Mouse (Mus musculus): ENCODE measurements around the gene Pfn5. TPM values are rescaled to one million over a fixed set of nuclear protein-coding genes. Genes with fewer than 3 reads are reported as not detected.
"Not testable (repeated sequence)": the region's sequence is repeated elsewhere in the genome, so short reads cannot be mapped to it uniquely, and the experiment has no call there.

Pfn5 gene
- not detected in 2 replicates for polyA plus RNA-seq (2015; fragmentation: Nextera tagmentation; extraction: Ambion mirVana)

GRCm38 (mm10) chrX:95557887-95558286 is at the start of gene Pfn5, which contains the start of gene Asb12:
Gene Pfn5 (plus strand): TSS chrX:95558104.
Gene Asb12 (minus strand): TSS chrX:95557987.
- H3K36me3 ChIP-seq: no peaks in the 10 kb centered on the region
- WGBS: 75% methylated on average over 2 of the region's 2 CpGs

DNA sequence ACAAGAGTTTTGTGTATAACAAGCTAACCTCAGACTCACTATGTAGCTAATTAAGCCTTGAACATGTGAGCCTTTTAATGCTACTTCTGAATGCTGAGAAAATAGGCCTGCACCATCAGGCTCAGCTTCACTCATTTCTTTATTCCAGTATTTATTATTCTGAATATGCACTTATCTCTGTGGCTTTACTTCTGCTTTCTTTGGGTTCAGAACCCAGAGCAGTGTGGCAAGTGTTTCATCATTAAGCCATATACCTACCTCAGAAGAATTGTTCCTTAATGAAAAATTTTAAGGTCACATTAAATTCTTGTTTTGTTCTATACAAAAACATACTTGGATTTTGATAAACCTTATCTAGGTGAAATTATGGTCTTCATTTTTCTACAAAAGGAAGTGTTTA is 34.0 kb upstream of the Pfn5 start:
- no peaks in the 10 kb centered on the region for H3K27me3 ChIP-seq
- no peaks in the 10 kb centered on the region for H3K9me3 ChIP-seq
- H3K4me3 ChIP-seq: no peak overlapping the region
- H3K36me3 ChIP-seq: no peaks in the 10 kb centered on the region
- H3K4me2 ChIP-seq: no peak overlapping the region
- no peak overlapping the region for H3K9ac ChIP-seq
- no peak for ATAC-seq (ENCODE audit: insufficient number of reproducible peaks, low FRiP score, low TSS enrichment, low read depth)
- no peak overlapping the region for H3K27ac ChIP-seq
- H3K4me1 ChIP-seq: no peaks in the 10 kb centered on the region

More at GRCm38 (mm10) chrX:95557887-95558286, at the start of gene Pfn5, which contains the start of gene Asb12:
- no peak within 1 kb of the TSS for H3K4me2 ChIP-seq
- ATAC-seq (ENCODE audit: insufficient number of reproducible peaks, low FRiP score, low TSS enrichment, low read depth): no peak
- H3K9ac ChIP-seq: no peak within 1 kb of the TSS
- H3K9me3 ChIP-seq: no peaks in the 10 kb centered on the region
- no peak within 1 kb of the TSS for H3K4me3 ChIP-seq
- no peaks in the 10 kb centered on the region for H3K27me3 ChIP-seq
- H3K4me1 ChIP-seq: no peaks in the 10 kb centered on the region
- H3K27ac ChIP-seq: no peak within 1 kb of the TSS

DNA sequence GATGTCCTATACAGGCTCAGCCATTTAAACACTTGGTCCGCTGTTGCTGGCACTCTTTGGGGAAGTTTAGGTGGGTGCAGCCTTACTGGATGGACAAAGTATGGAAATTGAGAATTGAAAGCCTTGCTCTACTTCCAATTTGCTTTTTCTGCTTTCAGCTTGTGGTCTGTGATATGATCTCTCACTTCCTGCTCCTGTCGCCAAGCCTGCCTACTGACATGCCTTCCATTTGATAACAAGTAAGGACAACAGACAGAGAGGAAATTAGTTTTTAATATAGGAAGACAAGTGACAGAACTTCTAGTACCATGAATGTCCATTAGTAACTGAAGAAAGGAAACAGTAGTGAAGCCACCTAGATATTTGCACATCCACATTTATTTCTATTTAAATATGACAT is 32.7 kb upstream of the Pfn5 start:
- 87% methylated on average over 2 of the region's 2 CpGs for WGBS
- Histone ChIP-seq H3K4me3 (no peak overlapping the region), H3K36me3 (no peaks in the 10 kb centered on the region), H3K4me1 (no peaks in the 10 kb centered on the region), H3K4me2 (no peak overlapping the region), H3K9me3 (no peaks in the 10 kb centered on the region), H3K27me3 (no peaks in the 10 kb centered on the region), H3K9ac (no peak overlapping the region), H3K27ac (no peak overlapping the region)
- no peak for ATAC-seq (ENCODE audit: insufficient number of reproducible peaks, low FRiP score, low TSS enrichment, low read depth)

DNA sequence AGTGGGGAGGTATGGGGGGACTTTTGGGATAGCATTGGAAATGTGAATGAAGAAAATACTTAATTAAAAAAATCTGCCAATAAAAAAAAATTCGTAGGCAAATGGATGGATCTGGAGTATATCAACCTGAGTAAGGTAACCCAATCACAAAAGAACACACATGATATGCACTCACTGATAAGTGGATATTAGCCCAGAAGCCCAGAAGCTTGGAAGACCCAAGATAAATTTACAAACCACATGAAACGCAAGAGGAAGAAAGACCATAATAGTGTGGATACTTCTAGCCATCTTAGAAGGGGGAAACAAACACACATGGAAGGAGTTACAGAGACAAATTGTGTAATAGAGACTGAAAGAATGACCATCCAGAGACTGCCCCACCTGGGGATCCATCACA is 22.4 kb upstream of the Pfn5 start:
- H3K4me2 ChIP-seq; H3K27me3 ChIP-seq; H3K27ac ChIP-seq; H3K36me3 ChIP-seq; H3K4me1 ChIP-seq; H3K9me3 ChIP-seq; H3K4me3 ChIP-seq; ATAC-seq (ENCODE audit: insufficient number of reproducible peaks, low FRiP score, low TSS enrichment, low read depth); H3K9ac ChIP-seq: not testable (repeated sequence)
- 73% methylated on average over 2 of the region's 2 CpGs for WGBS

DNA sequence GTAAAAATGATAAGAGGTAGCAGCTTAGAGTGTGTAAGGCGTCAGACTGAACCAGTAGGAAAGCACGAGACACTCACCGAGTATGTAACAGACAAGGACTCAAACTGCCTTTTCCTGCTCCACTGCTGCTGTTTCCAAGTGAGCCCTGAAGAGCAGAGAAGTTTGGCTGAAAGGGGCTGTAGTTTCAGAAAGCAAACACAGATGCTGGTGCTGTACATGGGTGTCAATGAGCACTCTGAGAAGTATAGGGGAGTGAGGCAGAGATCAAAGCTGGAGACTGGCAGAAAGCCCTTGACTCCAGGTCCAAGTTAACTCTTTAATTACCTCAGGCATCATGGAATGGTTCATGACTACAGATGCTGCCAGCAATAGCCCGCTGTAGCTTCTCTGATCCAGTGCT is 3.6 kb upstream of the Pfn5 start:
- no peak overlapping the region for H3K27ac ChIP-seq
- WGBS: 67% methylated on average over 4 of the region's 4 CpGs
- no peaks in the 10 kb centered on the region for H3K36me3 ChIP-seq

DNA sequence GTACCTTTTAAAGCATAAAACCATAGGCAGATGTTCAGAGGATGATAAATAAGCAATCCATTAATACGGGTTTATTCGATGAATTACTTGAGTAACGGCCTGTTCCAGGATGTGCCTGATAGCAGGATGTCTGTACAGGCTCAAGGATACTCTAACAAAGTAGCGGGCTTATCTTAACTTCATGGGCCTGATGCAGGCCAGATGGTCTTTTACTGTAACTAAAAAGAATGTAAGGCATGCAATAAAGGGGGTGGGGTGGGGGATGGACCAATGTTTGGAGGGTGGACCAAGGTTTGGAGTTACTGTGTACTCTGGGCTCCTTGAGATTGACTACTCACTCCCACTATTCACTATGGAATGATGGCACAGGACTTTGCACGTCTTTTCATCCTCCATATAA is 42.7 kb downstream of the Pfn5 start:
- H3K4me1 ChIP-seq: no peaks in the 10 kb centered on the region
- 64% methylated on average over 5 of the region's 5 CpGs for WGBS
- H3K9ac ChIP-seq: no peak overlapping the region
- no peaks in the 10 kb centered on the region for H3K36me3 ChIP-seq
- no peaks in the 10 kb centered on the region for H3K27me3 ChIP-seq
- no peak overlapping the region for H3K4me3 ChIP-seq
- no peak for ATAC-seq (ENCODE audit: insufficient number of reproducible peaks, low FRiP score, low TSS enrichment, low read depth)
- no peak overlapping the region for H3K4me2 ChIP-seq
- no peak overlapping the region for H3K27ac ChIP-seq
- no peaks in the 10 kb centered on the region for H3K9me3 ChIP-seq

More for the DNA sequence above, 3.6 kb upstream of the Pfn5 start:
- ATAC-seq (ENCODE audit: insufficient number of reproducible peaks, low FRiP score, low TSS enrichment, low read depth): no peak
- Histone ChIP-seq H3K4me2 (no peak overlapping the region), H3K9me3 (no peaks in the 10 kb centered on the region), H3K4me3 (no peak overlapping the region), H3K27me3 (no peaks in the 10 kb centered on the region), H3K4me1 (no peaks in the 10 kb centered on the region), H3K9ac (no peak overlapping the region)

Other genes starting within 250 kb of the Pfn5 start
- gene Amer1, start 113.2 kb upstream of the Pfn5 start, polyA plus RNA-seq (2015; fragmentation: Nextera tagmentation; extraction: Ambion mirVana): 11.9 and 12.5 TPM in 2 replicates
- gene Asb12, start 117 bp upstream of the Pfn5 start, polyA plus RNA-seq (2015; fragmentation: Nextera tagmentation; extraction: Ambion mirVana): 0.15 and 0.87 TPM in 2 replicates
- gene Zc4h2, start 100.4 kb downstream of the Pfn5 start, polyA plus RNA-seq (2015; fragmentation: Nextera tagmentation; extraction: Ambion mirVana): 17.8 and 19.6 TPM in 2 replicates
- 2.7 and 4.1 TPM in 2 replicates for gene Zc3h12b, start 153.6 kb downstream of the Pfn5 start, polyA plus RNA-seq (2015; fragmentation: Nextera tagmentation; extraction: Ambion mirVana)